Mouse (Mus musculus) small intestine, adult 2 months (tissue): ENCODE measurements around the gene Traip. TPM values are rescaled to one million over a fixed set of nuclear protein-coding genes. Genes with fewer than 3 reads are reported as not detected.

ENCODE experiments used
- H3K27ac ChIP-seq: fragments of 200-500 bp; 2 replicates; pipeline ENCODE4 v1.5.1; 2012; ENCODE audit warnings: low read depth, low read length, control low read depth, inconsistent platforms; ENCODE audit not compliant: insufficient read depth
- H3K27me3 ChIP-seq: fragments of 200-500 bp; 2 replicates; pipeline ENCODE4 v1.6.1; 2012; ENCODE audit warnings: mild to moderate bottlenecking, moderate library complexity, low read length, inconsistent platforms; ENCODE audit not compliant: control insufficient read depth, insufficient read depth
- H3K36me3 ChIP-seq: fragments of 200-500 bp; 2 replicates; pipeline ENCODE4 v1.6.1; 2012; ENCODE audit warnings: mild to moderate bottlenecking, low read length, control low read depth, inconsistent platforms; ENCODE audit not compliant: control insufficient read depth, insufficient read depth
- H3K4me1 ChIP-seq: fragments of 200-500 bp; 2 replicates; pipeline ENCODE4 v1.6.1; 2012; ENCODE audit warnings: low read length, inconsistent platforms, mixed read lengths; ENCODE audit not compliant: control insufficient read depth, insufficient read depth, insufficient read length
- H3K4me3 ChIP-seq: fragments of 200-500 bp; 2 replicates; pipeline ENCODE4 v1.5.1; 2012; ENCODE audit warnings: low read depth, mild to moderate bottlenecking, control low read depth, inconsistent platforms, low read length, moderate library complexity
- CTCF ChIP-seq: fragments of 200-500 bp; IDR thresholded peaks from 2 replicates; pipeline ENCODE4 v1.5.1; 2012; ENCODE audit warnings: low read depth, mild to moderate bottlenecking, control low read depth, inconsistent platforms, low read length, moderate library complexity, mixed read lengths; ENCODE audit not compliant: insufficient replicate concordance, insufficient read length; ENCODE audit errors: extremely low read depth
- POLR2A ChIP-seq: fragments of 200-500 bp; IDR thresholded peaks from 2 replicates; pipeline ENCODE4 v1.6.1; 2012; ENCODE audit warnings: low read depth, mild to moderate bottlenecking, control low read depth, inconsistent platforms, low read length, moderate library complexity
- WGBS: fragments of 180-500 bp; shearing (Covaris S2); methylation state at CpG from one replicate; pipeline ENCODE4 v1.1.7; 2018; 5-methylcytosine and 5-hydroxymethylcytosine counted together
- polyA plus RNA-seq: library from polyadenylated mRNA; depleted of rRNA; stranded (reverse); fragments of >200 nt; gene quantifications from 2 replicates; pipeline ENCODE4 v1.2.3, GENCODE M21; 2012

Gene Traip
- polyA plus RNA-seq, 1 experiment: 1.5 TPM

DNA sequence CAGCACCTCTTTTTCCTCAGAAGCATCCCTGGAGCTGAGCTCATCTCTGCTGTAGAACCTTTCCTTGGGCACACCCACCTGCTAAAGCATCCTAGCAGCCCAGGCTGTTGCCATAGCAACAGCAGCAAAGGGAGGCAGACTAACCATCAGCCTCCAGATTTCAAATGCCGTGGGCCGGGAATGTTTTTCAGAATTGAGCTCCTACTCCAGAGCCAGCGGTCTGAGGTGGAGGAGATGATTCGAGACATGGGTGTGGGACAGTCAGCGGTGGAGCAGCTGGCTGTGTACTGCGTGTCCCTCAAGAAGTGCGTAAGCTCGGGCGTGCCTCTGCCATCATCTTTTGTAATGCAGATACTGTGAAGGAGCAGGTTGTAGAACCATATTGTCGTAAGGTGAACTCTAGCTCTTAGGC is 11.4 kb downstream of the Traip start:
- no peak for TF ChIP-seq CTCF
- TF ChIP-seq POLR2A: no peak
- H3K27ac ChIP-seq: no peak overlapping the region
- no peak overlapping the region for H3K4me3 ChIP-seq
- no peaks in the 10 kb centered on the region for H3K4me1 ChIP-seq
- no peaks in the 10 kb centered on the region for H3K27me3 ChIP-seq
- 87% methylated on average over 10 of the region's 10 CpGs for WGBS
- peaks cover 2% of the 10 kb centered on the region; the same call in 1 of the 2 replicates for H3K36me3 ChIP-seq

DNA sequence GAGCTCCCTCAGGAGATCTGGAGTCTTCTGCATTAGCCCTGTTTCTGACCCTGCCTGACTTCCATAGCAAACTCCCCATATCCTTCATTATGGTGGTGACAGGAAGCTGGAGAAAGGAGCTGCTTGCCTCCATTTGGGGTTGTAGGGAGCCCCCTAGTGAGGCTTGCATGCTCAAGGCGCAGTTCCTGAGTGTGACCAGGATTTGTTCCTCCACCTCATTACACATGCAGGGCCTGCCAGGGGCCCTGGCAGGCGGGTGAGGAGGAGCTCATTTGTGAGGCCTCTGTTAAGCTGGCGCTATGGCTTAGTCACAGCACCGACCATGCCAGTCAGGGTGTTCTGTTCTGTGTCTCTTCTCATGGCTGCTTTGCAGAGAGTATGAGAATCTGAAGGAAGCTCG is 11.9 kb downstream of the Traip start:
- Histone ChIP-seq H3K4me1 (no peaks in the 10 kb centered on the region), H3K36me3 (peaks cover 2% of the 10 kb centered on the region; the same call in 1 of the 2 replicates), H3K27me3 (no peaks in the 10 kb centered on the region), H3K27ac (no peak overlapping the region), H3K4me3 (no peak overlapping the region)
- 64% methylated on average over 5 of the region's 5 CpGs for WGBS
- TF ChIP-seq POLR2A (no peak), CTCF (no peak; the same call in 1 of the 2 replicates)

DNA sequence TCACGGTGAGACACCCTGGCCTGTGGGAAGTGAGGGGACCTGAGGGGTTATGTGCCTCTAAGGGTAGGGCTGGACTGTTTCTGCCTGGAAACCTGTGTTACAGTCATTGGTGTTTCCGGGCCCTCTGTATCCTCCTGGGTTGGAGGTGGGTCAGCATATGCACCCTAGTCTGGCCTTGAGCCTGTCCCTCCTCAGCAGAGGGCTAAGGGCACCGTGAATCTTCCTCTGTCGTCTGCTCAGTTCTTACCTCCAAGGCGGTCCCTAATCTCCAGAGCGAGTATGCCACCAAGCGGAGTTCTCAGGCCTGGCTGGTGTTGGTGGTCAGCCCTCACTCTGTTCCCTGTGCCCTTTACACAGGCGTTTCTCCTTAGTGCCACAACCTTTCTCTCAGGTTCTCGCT is 13.0 kb downstream of the Traip start:
- no peak overlapping the region for H3K4me3 ChIP-seq
- H3K36me3 ChIP-seq: no peaks in the 10 kb centered on the region
- H3K27me3 ChIP-seq: no peaks in the 10 kb centered on the region
- 98% methylated on average over 9 of the region's 9 CpGs for WGBS
- TF ChIP-seq POLR2A (no peak), CTCF (no peak)
- no peaks in the 10 kb centered on the region for H3K4me1 ChIP-seq
- H3K27ac ChIP-seq: no peak overlapping the region

DNA sequence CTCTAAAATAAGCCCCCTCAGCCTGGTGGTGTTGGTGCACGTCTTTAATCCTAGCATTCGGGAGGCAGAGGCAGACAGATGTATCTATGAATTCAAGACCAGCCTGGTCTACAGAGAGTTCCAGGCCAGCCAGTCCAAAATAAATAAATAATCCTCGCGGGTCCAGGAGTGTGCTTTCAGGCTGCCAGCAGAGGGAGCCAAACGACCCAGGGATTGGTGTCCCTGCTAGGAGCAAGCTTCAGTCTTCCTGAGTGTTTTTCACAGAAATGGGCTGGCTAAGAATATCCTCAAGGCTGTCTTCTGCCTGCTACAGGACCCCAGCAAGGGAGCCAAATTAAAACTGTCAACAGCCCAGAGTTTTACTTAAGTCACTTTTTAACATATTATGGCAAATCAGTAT is 13.8 kb downstream of the Traip start:
- TF ChIP-seq CTCF: peak; percentile 98
- TF ChIP-seq POLR2A: no peak
- Histone ChIP-seq H3K36me3 (no peaks in the 10 kb centered on the region), H3K27ac (no peak overlapping the region), H3K4me1 (no peaks in the 10 kb centered on the region), H3K4me3 (no peak overlapping the region), H3K27me3 (no peaks in the 10 kb centered on the region)
- WGBS: 18% methylated on average over 5 of the region's 5 CpGs

DNA sequence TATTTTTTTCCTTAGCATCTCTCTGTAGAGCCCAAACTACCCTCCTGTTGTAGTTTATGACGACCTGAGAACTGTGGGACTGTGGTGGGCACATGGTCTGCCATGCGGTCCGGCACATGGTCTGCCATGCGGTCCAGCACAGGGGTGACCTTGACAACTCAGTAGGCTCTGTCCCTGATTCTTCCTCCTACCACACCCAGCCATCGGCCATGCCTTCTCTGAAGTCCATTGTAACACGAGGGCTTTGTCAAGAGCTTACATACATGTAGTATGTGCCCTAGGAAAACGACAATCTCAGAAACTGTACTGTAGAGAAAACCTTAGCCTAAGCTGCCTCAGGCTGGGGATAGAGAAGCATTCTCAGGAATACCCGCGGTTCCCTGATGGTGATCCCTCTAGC is 14.7 kb downstream of the Traip start:
- TF ChIP-seq CTCF (no peak), POLR2A (no peak)
- H3K27me3 ChIP-seq: no peaks in the 10 kb centered on the region
- WGBS: 91% methylated on average over 9 of the region's 9 CpGs
- H3K4me1 ChIP-seq: no peaks in the 10 kb centered on the region
- H3K36me3 ChIP-seq: no peaks in the 10 kb centered on the region
- H3K27ac ChIP-seq: no peak overlapping the region
- no peak overlapping the region for H3K4me3 ChIP-seq

DNA sequence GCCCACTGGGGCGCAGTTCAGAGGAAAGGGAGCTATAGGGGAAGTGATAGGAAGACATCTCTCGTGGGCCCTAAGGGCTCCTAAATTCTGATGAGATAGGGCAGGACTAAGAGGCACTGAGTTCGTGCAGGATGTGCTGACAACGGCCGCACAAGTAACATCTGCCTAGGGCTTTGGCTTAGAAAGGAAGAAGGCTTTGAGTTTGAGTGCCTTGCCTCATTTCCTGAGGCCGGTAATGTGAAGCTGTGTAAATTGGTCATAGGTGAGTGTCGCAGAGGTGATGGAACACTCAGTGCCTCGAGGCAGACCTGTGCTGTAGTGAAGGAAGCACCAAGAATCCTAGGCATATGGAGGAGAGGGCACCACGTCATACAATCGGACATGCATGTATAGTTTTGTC is 16.7 kb downstream of the Traip start:
- no peak for TF ChIP-seq POLR2A
- no peak for TF ChIP-seq CTCF

DNA sequence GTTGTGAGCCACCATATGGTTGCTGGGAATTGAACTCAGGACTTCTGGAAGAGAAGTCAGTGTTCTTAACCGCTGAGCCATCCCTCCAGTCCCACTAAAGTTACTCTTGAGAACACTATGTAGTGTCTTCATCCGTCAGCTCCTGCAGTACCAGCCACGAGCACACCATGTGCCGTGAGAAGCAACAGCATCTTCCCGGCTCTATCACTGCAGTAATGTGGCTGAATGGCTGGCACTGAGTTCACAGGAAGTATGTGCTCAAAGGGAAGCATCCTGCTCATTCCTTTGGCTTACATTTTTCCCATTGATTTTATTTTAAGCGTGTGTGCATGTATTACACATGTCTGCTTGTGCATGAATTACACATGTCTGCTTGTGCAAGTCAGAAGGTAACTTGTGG is 17.5 kb downstream of the Traip start:
- no peaks in the 10 kb centered on the region for H3K36me3 ChIP-seq
- no peak for TF ChIP-seq POLR2A
- TF ChIP-seq CTCF: no peak
- H3K27me3 ChIP-seq: no peaks in the 10 kb centered on the region
- 82% methylated on average over 6 of the region's 6 CpGs for WGBS
- peaks cover 4% of the 10 kb centered on the region; the same call in 1 of the 2 replicates for H3K4me1 ChIP-seq
- no peak overlapping the region for H3K4me3 ChIP-seq
- H3K27ac ChIP-seq: no peak overlapping the region

More for the DNA sequence above, 16.7 kb downstream of the Traip start:
- WGBS: 86% methylated on average over 10 of the region's 10 CpGs
- no peak overlapping the region for H3K27ac ChIP-seq
- peaks cover 4% of the 10 kb centered on the region; the same call in 1 of the 2 replicates for H3K4me1 ChIP-seq
- no peaks in the 10 kb centered on the region for H3K36me3 ChIP-seq
- no peak overlapping the region for H3K4me3 ChIP-seq
- H3K27me3 ChIP-seq: no peaks in the 10 kb centered on the region

DNA sequence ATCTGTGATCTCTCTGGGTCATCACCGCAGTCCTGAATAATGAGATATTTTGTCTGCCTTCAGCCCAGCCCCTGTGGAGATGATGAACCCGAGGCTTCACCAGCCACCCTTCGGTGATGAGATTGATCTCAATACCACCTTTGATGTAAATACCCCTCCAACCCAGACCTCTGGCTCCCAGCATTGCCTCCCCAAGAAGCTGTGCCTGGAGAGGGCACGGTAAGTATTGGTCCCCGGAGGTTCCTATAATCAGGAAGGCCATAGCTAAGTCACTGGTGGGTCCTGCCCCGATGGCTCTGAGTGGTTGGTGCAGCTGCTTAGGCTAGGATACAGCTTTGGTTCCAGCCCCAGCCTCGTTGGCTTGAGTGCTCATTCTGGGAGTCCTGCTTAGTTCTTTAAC is 18.6 kb downstream of the Traip start:
- Histone ChIP-seq H3K4me1 (peaks cover 4% of the 10 kb centered on the region; the same call in 1 of the 2 replicates), H3K36me3 (no peaks in the 10 kb centered on the region), H3K27me3 (no peaks in the 10 kb centered on the region), H3K4me3 (no peak overlapping the region), H3K27ac (no peak overlapping the region)
- WGBS: 94% methylated on average over 7 of the region's 7 CpGs
- TF ChIP-seq POLR2A (no peak), CTCF (no peak)
